Mouse (Mus musculus): ENCODE data around the gene Ifit1bl1. TPM values are rescaled to one million over a fixed set of nuclear protein-coding genes. Genes with fewer than 3 reads are reported as not detected.
"Not testable (repeated sequence)": the region's sequence is repeated elsewhere in the genome, so short reads cannot be mapped to it uniquely, and the experiment has no call there.

Ifit1bl1 gene
- total RNA-seq, 2 experiments from 2014 or later: not detected

DNA sequence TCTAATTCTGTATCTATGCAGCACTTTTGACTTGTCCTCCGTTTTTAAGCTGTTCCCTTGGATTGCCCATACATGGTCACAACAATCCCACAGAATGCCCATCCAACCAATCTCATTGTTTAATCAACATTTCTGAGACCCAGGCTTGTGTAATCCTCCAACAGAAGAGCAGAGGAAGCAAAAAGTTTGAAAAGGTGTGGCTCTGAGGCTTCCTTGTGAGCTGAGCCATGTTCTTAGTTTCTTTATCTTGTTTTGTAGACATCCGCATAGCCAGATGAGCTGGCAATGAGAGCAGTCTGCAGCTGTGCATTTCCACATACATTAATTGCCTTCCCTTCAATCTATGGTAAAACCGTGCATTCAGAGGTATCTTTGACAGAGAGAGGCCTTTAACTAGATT is 3.7 kb upstream of the Ifit1bl1 start:
- intact Hi-C loops (cut with DNase I): no loop called here
- DNase-seq: no peak
- no peak overlapping the region for H3K27ac ChIP-seq
- H3K4me3 ChIP-seq: no peak overlapping the region
- no peak for TF ChIP-seq CTCF (IDR thresholded peaks at IDR 0.05)

DNA sequence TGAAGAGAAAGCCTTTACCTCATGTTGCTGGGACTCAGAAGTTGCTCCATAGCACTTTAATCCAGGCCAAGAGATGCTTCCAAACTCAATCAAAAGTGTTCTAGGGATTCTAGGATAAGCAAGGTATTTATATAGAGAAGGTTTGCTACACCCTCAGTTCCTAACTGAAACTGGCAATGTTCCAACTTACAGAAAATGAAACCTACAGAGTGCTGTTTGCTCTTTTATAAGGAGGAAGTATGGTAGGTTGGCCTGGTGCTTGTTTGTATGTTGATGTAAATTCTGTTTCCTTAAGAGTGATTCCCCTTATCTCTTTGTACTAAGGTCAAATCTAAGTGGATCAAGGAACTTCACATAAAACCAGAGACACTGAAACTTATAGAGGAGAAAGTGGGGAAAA is 2.5 kb downstream of the Ifit1bl1 start:
- intact Hi-C loops (cut with DNase I); DNase-seq; H3K4me3 ChIP-seq; H3K27ac ChIP-seq: not testable (repeated sequence)

DNA sequence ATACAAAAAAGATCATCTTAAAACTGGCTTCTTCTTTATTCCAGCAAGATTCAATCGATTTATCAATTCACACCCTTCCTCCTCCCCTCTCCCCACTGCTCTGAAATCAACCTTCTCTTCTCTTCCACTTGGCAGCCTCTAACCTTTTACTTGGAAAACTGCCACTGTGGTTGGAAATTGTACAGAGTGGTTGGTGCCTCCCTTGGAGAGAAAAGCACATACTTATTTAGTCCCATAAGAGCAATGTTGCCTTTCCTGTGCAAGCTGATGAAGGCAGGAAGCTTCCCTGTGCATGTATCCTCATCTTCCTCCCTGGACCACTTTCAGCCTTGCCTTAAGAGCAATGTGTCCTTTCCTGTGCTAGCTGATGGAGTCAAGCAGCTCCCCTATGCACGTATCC is 3.4 kb downstream of the Ifit1bl1 start:
- DNase-seq: peak; percentile 32
- no peak for TF ChIP-seq CTCF (IDR thresholded peaks at IDR 0.05)
- no peak overlapping the region for H3K27ac ChIP-seq
- intact Hi-C loops (cut with DNase I): no loop called here
- no peak overlapping the region for H3K4me3 ChIP-seq

DNA sequence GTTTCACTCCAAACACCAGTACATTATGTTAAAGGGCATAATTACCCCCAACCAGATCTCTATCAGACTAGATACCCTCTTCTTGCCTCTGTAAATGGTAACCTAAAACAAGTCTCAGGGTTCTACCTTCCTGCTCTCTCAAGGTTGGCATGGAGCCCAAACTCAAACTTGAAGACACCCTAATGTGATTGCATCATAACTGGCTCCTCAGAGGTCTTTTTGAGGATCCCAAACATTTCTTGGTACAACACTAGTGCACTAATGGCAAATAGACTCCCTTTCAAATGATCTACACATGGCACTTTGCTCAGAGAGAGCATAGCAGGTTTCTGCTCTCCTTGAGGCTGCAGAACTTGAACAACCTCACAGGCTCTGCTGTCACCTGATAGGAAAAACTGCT is 4.9 kb downstream of the Ifit1bl1 start:
- no peak overlapping the region for H3K4me3 ChIP-seq
- no peak overlapping the region for H3K27ac ChIP-seq
- intact Hi-C loops (cut with DNase I): no loop called here
- TF ChIP-seq CTCF (IDR thresholded peaks at IDR 0.05): no peak
- DNase-seq: no peak

DNA sequence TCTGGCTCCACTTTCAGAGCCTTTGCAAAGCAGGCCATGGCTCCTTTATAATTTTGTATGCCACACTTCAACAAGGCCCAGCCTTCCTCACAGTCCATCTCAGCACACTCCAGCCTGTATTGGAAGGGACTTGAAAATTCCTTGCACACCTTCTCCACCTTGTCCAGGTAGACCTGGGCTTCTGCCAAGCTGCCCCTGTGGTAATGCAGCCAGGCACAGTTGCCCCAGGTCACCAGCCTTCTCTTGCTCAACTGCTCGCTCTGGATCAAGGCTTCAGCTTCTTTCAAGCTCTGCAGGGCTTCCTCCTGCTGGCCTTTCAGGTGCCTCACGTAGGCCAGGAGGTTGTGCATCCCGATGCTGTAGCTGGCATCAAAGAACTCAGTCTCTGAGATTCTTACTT is 7.2 kb downstream of the Ifit1bl1 start:
- DNase-seq; H3K27ac ChIP-seq; H3K4me3 ChIP-seq; intact Hi-C loops (cut with DNase I): not testable (repeated sequence)

DNA sequence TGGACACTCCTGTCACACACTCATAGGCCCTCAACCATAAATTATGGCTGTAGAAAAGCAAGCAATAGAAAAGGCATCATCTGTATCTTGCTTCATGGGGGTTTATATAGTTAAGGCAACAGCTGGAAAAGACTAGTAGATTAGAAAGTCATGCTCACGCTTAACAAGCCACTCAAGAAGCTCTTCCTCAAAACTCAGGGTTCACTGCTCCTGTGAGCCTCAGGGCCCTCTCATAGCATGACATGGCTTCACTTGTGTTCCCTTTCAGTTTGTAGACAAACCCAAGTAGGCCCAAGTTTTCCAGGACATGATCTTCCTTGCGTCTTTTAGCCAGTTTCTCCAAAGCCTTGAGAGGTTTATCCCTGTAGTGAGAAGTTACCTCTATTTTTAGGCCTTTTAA is 8.3 kb downstream of the Ifit1bl1 start:
- Histone ChIP-seq H3K4me3 (no peak overlapping the region), H3K27ac (no peak overlapping the region)
- DNase-seq: no peak
- intact Hi-C loops (cut with DNase I): no loop called here
- TF ChIP-seq CTCF (IDR thresholded peaks at IDR 0.05): no peak

DNA sequence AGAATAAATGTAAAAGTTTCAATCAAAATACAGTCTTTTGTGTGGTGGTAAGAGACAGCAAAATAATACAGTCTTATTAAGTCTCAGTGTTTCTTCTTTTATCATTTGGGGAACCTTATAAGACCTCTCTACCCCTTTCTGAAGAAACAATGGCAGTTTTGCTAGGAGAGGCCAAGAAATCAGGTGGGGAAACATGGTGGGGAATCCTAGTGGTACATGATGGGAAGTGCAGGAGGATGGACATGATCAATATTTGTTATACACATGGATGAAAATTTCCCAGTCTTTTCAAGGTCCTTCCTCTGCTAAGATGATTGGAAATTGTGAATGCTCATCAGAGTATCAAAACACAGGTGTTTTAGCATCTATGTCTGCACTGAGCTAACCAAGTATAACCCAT is 12.8 kb downstream of the Ifit1bl1 start:
- intact Hi-C loops (cut with DNase I): loop anchor here (5.0 kb wide), 1 partner anchor 37 kb away; the partner anchor contains the start of gene Ifit2
- Histone ChIP-seq H3K27ac (no peak overlapping the region), H3K4me3 (no peak overlapping the region)
- DNase-seq: no peak
- TF ChIP-seq CTCF (IDR thresholded peaks at IDR 0.05): peak; percentile 17; the same call in 1 of the 2 replicates

DNA sequence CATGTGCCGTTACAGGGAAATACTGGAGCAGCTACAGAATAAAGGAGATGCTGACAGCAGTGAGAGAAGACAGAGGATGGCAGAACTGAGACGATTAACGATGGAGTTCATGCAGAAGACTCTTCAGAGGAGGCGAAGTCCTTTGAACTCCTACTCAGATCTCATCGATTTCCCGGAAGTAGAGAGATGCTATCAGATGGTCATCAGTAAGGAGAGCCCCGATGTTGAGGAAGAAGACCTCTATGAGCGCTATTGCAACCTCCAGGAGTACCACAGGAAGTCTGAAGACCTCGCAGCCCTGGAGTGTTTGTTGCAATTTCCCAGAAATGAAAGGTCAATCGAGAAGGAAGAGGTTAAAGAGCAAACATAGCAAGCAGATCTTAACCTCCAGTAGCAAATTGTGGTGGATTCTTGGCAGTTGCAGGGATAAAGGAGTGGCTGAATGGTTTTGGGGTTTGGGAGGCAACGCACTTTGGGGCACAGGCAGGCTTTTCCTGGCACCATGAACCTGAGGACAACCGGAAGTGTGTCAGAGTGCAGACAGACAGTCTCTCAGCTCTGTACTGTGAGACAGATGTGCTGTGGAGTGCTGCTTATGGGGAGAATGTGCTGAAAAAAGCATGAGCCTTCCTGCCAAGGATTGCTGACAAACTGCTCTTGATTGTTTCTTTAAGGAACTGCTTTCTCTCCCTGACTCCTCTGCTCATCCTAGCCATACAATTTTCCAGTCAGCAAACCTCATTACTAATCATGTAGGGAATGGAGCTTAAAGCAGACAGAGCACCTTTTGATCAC is 13.7 kb downstream of the Ifit1bl1 start:
- H3K27ac ChIP-seq: peak overlapping the region; percentile 8; the same call in 1 of the 2 replicates
- DNase-seq, H3K4me3 ChIP-seq: not testable (repeated sequence)
- intact Hi-C loops (cut with DNase I): loop anchor here (2.0 to 5.0 kb wide), 2 partner anchors 21 to 36 kb away; partner anchors contain the start of gene Ifit2

DNA sequence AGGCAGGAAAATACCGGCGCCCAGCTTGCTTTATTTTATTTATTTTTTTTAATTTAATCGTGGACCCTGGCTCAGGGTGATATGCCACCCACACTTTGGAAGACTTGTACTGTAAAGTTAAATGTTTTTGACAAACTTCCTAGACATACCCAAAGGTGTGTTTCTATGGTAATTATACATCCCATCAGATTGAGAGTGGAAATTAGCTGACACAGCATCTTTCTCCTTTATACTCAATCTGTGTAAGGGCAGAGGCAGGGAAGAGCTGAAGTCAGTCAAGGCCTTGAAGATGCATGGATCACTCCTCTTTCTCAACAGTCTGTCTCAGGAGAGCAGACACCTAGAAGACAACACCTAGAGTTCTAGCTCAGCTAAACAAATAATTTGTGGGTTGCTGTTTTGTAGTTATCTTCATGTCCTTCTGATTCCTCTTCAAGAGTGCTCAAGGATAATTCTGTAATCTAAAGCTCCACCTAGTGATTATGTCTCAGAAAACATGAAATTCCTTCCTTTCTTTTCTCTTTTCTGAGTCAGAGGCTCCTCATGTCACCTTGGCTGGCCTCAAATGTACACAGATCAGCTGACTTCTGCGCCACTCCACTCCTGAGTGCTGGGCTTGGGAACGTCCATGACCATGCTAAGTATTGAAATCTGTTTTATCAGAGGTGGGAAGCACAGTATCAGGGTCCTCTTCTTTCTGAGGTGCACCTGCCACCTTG is 15.9 kb downstream of the Ifit1bl1 start:
- peak; percentile 19; the same call in 1 of the 2 replicates for TF ChIP-seq CTCF (IDR thresholded peaks at IDR 0.05)
- DNase-seq, H3K4me3 ChIP-seq, H3K27ac ChIP-seq: not testable (repeated sequence)
- intact Hi-C loops (cut with DNase I): loop anchor here (2.0 to 5.0 kb wide), 2 partner anchors 23 to 34 kb away; partner anchors contain the start of gene Ifit2

DNA sequence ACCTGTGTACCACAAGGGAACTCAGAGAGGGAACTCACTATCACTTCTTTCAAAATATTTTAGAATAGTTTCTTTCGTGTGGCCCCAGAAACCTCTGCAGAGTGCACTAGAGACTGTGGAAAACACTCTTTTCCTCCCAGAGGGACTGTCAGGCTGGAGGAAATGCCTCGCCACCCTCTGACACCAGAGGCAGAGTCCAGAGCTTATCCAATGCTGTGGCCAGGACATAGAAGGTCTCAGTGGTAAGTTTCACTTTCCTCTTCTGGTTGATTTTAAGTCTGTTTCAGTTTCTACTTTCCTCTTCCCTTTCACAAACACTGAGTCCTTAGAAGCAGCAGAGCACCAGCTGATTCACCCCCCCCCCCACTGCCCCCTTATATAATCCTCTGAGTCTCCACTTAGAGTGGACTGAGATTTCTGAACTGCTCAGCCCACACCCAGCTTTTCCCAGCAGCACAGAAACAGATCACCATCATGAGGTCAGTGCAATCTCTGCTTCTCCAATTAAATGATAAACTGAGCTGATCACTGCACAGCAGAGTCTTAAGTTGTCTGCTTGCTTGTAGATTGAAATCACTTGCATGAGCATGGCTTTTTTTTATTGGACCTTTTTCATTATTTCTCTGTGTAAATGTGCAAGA is 18.5 kb downstream of the Ifit1bl1 start, which contains the start of gene Ifit3:
Gene Ifit3, plus strand, starts transcription at position 406 of the 641 bp plus-strand sequence.
- Histone ChIP-seq H3K4me3 (peak within 1 kb of the TSS; percentile 46), H3K27ac (peak within 1 kb of the TSS; percentile 69)
- DNase-seq; intact Hi-C loops (cut with DNase I): not testable (repeated sequence)

DNA sequence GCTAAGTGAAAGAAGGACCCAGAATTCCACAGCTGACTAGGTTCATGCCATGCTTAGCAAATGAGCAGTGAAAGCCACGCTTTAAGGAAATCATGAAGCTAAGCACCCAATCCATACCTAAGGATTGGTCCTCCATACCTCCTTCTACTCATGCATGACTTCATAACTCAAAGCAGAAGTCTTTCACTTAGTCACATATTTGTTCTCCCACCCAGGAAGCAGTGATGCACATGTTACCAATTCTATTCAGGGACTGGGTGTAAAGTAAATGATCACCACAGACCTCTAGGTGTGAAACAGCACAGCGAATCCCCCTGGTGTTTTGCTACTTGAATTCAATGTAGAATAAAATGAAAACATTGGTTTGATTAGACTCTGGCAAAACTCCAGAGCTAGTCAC is 19.1 kb downstream of the Ifit1bl1 start:
- Histone ChIP-seq H3K4me3 (peak overlapping the region; percentile 46), H3K27ac (peak overlapping the region; percentile 69)
- DNase-seq; intact Hi-C loops (cut with DNase I): not testable (repeated sequence)

DNA sequence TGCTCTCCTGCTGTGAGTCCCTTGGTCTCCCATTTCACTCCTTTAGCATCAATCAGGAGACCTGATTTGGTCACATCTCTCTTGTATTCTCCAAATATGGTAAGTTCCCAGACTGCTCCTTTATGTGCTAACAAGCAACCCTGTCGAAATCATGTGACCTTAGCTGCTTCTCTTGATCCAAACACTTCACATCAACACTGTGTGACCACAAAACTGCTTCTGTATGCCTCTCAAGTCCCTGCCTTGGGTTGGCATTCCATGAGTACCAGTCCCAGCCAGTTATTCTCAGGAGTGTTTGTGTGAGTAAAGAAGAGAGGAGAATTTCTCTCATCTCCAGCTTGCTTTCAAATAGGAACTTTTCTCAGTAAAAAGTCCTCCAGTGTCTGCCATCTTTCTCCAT is 24.6 kb downstream of the Ifit1bl1 start:
- Histone ChIP-seq H3K27ac (no peak overlapping the region), H3K4me3 (no peak overlapping the region)
- no peak for TF ChIP-seq CTCF (IDR thresholded peaks at IDR 0.05)
- intact Hi-C loops (cut with DNase I): no loop called here
- DNase-seq: no peak

DNA sequence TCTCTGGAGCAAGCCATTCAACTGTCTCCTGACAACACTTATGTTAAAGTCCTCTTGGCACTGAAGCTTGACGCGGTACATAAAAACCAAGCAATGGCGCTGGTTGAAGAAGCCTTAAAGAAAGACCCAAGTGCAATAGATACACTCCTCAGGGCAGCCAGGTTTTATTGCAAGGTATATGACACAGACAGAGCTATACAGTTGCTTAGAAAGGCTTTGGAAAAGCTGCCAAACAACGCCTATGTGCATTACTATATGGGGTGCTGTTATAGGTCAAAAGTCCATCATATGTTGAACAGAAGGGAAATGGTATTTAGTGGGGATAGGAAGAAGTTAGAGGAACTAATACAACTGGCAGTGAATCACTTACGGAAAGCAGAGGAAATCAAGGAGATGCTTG is 28.1 kb downstream of the Ifit1bl1 start:
- intact Hi-C loops (cut with DNase I): no loop called here
- DNase-seq: no peak
- no peak overlapping the region for H3K27ac ChIP-seq
- H3K4me3 ChIP-seq: no peak overlapping the region
- TF ChIP-seq CTCF (IDR thresholded peaks at IDR 0.05): no peak

All from gastrocnemius, adult 2 months (tissue).